Mouse (Mus musculus): ENCODE data around the gene Gm3159.
"Not testable (repeated sequence)": the region's sequence is repeated elsewhere in the genome, so short reads cannot be mapped to it uniquely, and the experiment has no call there.

- TF ChIP-seq POLR2A, CTCF (IDR thresholded peaks at IDR 0.05; ENCODE audit: extremely low read depth, insufficient read depth, low read length): not testable (repeated sequence)
Observed at GRCm38 (mm10) chr14:4409939-4410338, 12.6 kb downstream of the Gm3159 start.

All from cortical plate, adult 2 months (tissue).